Mouse (Mus musculus) left cerebral cortex, adult 8-10 months (tissue): ENCODE measurements around the gene Tenm2. TPM values are rescaled to one million over a fixed set of nuclear protein-coding genes. Genes with fewer than 3 reads are reported as not detected.

Experiments used
- DNase-seq, 2 experiments: peaks; one replicate each; pipeline ENCODE4 v3.0.0; 2022; ENCODE audit warnings: low spot score in 2 of 2
- total RNA-seq, 4 experiments: library from RNA; stranded (reverse); gene quantifications; 2 replicates each; pipeline ENCODE4 v1.2.4; 2022

The Tenm2 gene
- total RNA-seq, 4 experiments from 2014 or later, result 89.1 to 98.1 (median 90.5) TPM

DNA sequence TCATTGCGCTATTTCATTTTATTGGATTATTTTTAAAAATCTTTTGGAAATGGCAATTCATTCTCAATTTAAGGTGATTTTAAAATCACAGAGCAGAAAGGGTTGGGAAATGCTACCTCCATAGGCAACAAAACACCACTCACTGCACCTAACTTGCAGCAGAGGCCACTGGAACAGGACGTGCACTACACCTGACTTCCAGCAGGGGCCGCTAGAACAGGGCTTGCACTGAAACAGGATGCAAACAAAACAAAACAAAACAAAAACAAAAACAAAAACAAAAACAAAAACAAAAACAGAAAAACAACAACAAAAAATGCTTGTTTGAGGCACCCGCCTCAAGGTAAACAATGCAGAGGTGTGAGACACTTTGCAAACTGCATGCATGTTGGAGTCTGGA is 324.4 kb downstream of the Tenm2 start:
- no peak for DNase-seq

DNA sequence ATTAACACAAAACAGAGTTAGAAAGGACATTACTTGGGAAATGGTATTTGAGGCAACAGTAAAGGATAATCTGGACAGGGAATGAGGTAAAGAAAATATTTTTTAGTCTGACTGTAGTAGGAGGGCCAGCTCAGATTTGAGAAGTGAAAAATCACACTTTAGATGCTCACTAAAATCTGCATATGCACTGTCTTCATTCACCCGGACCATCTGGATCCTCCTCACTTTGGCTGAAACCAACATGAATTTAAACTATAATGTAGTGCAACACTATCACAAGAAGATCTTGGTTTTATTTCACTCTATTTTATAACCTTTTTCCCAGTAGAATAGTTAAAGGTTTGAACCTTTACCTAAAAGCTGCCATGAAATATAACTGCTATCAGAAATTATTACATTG is 326.7 kb downstream of the Tenm2 start:
- DNase-seq, result no peak

DNA sequence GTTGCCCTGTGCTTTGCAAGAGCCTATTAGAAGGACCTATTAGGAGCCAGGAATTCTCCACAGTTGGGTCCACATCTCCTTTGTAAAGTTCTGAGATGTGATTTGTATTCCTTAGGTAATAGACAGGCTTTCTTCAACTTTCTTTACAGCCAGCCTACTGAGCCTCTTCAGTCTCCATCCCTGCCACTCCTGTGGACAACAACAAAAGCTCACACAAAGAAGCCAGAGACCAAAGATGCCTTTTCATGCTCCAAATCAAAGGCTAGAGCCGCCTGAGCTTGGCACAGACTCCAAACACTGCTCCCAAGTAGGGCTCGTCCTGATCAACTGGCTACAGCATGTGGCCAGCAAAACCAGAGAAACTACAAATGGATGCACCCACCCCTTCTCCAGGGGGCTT is 333.5 kb downstream of the Tenm2 start:
- DNase-seq, result no peak

DNA sequence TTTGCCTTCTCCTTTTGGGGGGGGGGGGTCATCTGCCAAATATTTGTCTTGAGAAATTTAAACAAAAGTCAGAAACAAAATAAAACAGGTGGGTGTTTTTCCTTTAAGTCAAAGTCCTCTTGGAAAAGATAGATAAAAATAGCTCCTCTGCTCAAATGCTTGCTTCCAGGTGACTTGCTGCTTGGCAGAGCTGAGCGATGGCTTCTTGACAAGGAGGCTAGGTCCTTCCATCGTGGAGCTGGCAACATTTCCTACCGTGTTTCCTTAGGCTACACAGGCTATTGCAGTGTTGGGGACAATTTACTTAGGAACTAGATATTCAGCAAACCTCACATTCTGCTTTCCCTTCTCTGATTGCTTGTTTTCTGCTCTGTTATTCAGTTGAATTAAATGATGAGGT is 342.7 kb downstream of the Tenm2 start:
- DNase-seq, result no peak

DNA sequence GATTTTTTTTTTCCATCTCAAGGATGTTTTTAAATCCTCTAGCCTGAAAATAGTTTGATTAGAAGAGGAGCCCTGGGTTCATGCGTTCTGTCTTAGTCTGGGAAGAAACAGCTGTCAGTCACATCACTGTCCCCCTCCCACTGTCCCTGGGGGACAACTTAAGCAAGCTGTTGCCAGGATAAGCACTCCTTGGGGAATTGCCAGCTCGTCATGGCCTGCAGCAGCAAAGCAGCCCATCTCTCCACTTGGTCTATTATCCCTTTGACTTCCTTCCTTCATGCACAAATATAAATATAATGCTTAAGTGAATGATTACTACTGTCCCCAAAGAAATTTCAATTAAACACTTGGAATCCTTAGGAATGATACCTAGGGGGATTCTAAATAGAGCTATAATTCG is 344.7 kb downstream of the Tenm2 start:
- no peak for DNase-seq

DNA sequence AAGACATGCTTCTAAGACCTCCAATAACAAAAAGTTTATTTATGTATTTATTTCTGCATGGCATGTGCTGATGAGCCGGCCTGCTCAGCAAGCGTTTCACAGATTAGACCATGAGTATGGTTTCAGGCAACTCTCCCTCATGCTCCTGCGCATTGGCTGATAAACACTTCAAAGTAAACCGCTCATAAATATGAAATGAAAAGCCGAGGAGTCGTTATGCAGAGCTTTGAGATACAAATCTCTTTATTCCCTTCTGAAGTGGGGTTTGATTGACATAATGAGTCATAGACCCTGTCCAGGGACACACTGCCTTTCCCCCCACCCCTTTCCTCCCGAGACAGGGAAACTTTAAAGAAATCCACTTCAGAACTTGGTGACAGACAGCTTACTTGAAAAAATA is 348.3 kb downstream of the Tenm2 start:
- no peak for DNase-seq

DNA sequence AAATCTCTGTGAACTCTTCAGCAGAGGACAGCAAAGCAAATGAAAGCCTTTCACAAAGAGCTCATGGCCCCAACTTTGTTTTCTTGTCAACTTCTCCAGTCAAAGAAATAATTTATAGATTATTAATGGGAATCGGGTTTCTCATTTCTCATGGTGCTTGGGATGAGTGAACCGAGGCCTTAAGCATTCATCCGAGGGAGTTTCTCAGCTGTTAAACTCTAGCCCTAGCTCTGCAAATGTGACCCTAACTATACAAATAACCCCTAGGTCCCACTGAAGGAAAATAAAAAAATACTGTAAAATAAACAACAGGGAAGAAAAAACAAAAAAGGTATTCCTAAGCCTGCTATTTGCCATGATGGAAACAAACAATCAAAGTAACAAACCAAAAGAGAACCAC is 349.6 kb downstream of the Tenm2 start:
- DNase-seq, result no peak

DNA sequence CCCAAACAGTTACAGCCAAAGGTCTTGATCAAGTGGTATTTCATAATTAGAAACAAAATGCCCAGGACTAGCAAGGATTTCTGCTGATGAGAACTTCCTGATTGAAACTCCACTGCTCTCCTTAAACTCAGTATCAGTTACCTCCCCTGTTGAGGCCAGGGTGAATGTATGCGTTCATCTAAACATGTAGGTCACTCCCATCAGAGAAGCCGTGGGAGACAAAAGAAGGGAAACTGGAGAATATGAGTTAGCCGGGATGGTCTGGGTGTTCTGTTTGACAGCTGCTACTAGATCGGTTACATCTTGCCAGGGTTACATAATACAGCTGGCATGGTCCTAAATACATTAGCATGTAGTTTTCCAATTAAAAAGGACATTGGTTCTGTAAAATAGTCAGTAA is 362.8 kb downstream of the Tenm2 start:
- DNase-seq, result no peak

DNA sequence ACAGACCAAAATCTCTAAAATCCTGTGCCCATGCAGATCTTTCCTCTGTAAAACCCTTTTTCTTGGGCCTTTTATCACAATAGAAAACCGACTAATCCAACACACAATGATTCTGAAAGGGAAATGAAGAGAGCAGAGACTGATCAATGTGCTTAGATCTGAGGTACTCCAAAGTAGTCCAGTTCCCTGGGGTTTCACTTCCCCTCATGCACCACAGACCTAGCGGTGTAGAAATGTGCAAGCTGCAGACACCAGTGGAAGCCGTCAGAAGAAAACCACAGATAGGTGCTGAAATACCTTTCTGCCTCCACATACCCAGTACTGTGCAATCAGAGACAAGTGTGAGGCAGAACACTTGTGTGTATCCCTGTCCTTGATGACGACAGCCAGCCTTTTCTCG is 365.2 kb downstream of the Tenm2 start:
- no peak for DNase-seq

DNA sequence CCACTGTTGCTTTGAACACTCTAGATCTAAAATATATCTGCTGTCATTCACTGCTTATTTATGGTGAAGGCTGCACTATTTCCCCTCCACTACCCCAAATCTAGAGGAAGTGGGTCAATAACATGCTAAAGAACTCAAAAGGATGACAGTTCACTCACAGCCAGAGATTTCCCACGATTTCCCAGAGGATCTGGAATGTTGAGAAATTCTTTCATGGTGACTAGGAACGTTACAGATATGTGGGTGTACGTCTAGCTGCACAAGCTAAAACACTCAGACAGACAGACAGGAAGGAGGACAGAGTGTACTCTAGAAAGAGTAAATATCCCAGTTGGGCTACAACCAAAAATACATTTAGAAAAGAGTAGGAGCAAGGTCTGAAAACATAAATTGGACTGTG is 384.1 kb downstream of the Tenm2 start:
- DNase-seq, result no peak

DNA sequence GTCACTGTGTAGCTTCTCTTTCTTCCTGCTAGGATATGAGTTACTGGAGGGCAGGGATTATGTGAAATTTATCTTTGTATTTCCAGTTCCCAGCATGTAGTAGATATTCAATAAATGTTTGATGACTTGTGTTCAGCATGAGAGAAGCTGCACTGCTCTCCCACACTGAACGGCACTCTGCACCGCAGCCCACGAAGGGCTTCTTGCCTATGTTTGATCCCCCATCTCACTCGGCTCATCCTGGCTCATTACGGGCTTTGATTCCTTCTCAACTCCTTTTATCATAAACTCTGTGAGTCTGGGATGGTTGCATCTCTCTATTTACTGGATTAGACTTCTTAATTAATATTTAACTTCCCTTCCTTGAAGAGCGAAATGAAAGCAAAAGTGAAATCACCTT is 388.3 kb downstream of the Tenm2 start:
- no peak for DNase-seq

DNA sequence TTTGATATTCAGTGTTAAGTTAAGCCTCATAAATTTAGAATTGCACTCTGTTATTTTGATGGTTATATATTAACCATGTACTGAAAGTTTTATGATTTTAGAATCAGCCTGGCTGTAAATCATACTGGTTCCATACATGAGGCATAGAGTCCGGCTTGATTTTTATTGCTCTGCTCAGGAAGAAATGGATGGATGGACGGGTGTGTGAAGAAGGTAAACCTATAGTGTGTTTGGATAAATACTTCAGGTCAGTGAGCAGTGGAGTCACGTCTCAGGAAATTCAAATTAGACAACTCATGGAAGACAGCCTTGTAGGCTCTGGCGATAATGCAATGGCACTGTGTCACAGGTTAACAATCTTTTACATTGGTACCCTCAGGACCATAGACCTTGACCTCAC is 402.9 kb downstream of the Tenm2 start:
- DNase-seq, result no peak

DNA sequence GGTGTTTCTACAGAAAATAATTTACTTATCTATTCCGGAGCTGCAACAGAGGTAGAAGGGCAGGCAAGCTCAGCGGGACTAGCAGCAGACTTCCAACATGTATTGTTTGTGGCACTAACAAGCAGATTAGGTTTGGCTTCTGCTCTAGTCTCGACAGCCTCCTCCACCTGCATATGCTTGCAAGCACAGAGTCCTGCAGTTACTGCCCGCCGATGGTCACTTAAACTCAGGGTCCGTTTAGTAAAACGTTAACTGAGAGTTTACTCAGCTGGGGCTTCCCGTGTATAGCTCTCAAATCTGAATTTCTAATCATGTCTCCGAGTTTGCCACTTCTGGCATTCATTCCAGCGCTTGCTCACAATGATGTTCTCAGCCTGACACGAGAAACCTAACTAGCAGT is 404.3 kb downstream of the Tenm2 start:
- DNase-seq, result no peak

DNA sequence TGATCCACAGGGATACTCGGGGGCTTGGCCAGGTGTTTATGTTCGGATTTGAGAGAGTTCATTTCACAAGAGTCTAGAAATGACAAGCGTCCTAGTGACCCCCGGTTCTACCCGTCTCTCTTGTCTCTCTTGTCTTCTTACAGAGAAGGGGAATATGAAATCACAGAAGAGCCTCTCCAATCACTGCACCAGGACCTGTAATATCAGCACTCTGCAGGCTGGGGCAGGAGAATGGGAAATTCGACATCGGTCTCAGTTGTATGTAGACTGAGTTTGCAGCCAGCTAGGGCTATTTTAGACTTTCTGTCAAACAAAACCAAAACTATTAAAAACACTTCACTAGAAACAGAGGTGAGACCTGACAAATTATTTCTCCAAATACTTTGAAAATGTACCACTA is 411.1 kb downstream of the Tenm2 start:
- no peak for DNase-seq

DNA sequence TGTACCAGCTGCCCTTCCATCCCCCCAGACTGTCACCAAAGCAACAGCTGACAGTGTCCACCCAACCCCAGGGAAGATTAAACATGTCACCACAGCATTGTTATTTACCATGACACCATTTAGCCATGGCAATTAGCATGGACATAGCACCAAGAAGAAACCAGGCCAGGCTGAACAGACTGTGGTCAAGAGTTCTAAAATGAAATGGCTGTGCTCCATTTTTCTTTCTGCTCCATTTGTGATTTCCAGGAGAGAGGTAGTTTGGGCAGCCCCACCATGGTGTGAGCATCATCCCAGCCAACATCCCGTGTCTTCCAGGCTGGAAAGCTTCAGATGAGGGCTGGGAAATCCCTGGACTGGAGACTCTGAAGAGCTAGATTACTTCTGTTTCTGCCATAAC is 431.1 kb downstream of the Tenm2 start:
- no peak for DNase-seq

DNA sequence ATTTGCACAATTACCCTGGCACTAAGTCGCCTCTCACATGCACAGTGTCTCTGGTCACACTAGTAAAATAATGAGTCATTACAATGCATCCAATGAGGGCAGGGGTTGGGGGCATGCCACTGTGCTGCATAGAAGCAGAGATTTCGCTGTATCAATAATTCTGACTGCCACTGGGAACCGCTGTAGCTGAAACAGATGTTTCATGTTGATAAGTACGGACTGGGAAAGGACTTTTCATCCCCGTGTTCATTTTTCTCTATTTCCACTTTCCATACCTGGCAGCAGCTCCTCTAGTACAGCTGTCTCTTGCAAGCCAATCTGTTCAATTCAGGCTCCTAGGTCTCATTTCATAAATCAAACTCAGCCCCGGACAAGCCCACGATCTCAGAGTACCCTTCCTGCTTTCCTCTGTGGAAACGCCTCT is 433.5 kb downstream of the Tenm2 start:
- DNase-seq, result no peak

DNA sequence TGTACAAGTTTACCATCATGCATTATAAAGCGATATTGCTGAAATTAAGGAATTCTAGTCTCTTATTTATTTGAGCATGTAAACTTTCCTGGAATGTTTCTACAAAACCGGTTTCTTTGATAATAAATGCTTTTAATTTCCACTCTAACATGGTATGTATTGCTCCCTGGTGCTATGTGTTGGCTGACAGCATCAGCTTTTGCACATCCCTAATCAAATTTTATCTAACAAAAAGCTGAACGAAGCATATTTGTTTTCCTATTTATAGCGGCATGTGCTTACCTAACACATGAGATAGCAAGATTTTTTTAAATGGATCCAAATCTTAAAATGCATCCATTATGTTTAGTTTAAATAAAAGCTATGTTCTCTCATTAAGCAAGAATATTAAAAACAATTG is 434.1 kb downstream of the Tenm2 start:
- DNase-seq, result no peak

DNA sequence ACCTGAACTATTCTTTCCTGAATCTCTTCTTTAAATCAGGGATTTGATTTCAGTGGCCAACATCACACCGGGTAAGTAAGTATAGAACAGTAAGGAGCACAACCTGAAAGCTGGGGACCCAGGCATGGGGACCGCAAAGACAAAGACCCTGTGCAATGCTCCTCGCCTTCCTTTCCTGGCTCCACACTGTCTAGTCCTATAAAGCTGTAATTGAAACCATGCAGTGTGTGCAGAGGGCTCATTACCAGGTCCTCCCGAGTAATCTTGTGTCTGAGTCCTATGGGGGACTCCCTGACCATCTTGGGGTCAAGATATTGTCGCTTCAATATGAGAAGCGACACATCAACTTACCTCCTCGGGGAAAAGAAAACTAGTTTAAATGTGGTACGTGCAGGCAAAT is 436.4 kb downstream of the Tenm2 start:
- no peak for DNase-seq

DNA sequence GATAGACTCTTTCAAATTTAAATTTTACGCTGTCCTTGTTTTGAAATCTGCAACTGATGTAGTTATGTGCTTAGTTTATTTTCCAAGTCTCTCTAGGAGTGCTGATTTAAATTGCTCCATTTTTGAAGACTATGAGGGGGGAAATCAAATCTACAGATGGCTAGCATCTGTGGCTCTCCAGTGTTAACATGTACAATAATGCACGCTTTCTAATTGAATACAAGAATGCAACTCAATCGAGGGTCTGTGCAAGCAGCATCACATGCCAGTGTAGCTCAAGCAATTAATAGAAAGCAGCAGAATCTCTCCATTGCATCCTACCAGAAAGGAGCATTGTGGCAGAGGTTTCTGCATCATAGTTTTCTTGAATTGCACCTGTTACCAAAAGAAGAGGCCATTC is 477.8 kb downstream of the Tenm2 start:
- DNase-seq, result no peak

DNA sequence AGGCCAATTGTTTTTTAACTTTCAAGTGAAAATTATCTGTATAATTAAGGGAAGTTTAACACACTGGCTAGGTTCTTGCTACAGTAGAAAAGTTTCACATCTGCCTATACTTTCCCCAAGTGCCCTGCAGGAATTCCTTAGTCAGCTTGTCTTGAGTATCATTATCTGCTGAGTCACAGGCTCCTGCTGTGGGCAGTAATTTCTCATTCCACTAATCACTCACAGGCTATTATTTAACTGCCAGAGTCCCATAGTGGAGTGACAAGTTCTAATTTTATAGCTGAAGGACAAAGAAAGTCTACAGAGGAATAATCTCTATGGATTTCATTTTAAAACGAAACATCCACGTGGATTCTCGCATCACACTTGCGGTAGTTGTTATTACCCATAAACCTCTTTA is 489.5 kb downstream of the Tenm2 start:
- DNase-seq, result no peak

DNA sequence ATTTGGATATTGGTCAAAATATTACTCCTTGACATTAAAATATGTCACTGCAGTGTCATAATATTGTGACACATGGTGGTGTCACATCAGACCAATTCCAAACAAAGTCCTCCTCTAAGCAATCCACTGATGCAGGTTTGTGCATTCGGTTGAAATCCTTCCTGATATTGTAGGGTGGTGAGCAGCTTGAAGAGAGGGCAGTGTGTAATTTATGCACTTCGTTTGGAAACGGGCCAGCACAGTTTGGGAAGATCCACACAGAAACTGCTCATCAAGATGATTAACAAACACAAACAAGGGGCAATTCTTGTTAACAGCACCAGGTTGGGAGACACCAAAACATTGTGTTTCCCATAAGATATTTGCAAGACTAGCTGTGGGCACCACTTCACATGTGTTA is 508.0 kb downstream of the Tenm2 start:
- DNase-seq, result no peak

DNA sequence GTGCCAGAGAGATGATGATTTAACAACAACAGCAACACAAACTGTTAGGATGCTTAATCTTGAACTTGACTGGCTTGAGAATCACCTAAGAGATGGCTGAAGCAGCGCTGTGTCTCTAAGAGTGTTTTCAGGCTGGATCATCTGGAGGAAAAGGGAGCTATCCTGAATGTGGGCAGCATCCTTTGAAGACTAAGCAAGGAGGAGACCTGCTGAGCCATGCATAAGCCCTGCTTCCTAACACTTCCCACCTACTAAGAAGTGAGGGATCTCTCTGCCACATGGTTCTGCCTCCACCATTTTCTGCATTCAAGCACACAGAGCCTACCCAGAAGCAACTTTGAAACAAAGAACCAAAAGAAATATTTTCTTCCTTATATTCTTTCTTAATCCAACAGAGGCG is 532.9 kb downstream of the Tenm2 start:
- DNase-seq, result no peak

DNA sequence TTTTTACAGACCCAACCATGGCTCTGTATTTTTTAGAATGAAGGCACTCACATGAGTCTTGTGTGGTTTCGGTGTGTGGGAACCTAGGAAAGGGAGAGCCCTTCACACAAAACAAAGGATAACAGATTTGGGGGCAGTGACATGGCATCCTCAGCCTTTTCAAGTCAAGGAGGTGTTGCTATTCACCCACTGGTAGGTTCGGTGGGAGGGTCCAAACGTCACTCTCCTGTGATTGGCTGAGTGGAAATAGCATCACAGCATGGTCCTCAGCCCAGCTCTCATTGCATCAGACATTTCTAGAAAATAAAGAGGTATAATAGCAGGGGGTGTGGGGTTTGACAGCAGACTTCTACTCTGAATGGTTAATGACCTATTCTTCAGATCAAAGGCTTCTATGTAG is 534.8 kb downstream of the Tenm2 start:
- DNase-seq, result peak in 1 of 2 experiments; percentile 3

DNA sequence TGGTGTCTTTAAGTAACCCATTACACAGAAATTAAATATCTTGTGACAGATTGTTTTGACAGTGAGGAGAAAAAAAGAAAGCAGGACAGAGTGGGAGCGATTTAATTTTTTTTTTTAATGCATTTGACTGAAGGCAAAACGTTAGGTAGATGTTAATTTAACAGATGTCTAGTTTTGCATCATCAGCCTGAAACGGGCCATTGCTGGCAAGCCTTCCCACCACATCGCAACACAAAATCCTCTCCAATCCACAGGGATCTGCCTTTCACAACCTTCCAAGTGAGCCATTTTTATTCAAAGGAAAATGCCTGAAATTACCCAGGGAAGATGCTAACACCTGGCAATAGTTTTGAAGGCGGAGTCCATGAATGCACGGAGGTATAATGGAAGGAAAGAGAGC is 535.6 kb downstream of the Tenm2 start:
- peak in 1 of 2 experiments; percentile 13 for DNase-seq

DNA sequence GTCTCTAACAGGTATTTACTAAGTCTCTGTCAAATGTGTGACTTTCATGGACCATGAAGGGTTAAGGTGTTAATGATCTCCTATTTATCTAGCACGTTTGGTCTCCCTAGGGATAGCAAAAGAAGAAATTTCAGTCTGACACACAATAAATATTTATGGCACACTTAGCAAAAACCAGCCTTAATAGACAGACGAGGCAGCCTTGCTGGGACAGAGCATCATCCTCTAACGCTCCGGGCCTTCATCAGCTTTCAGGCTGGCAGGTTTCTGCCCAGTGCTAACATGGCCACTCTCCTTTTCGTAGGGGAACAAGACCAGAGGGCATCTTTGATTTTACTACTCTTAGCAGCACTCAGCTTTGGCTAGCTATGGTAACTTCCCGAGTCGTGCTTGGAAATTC is 537.5 kb downstream of the Tenm2 start:
- DNase-seq, result no peak
